Mouse (Mus musculus) liver, adult (tissue): ENCODE data around the gene Omp.

Source experiments
- GATA4 ChIP-seq: IDR thresholded peaks from 2 replicates; pipeline ENCODE4 v1.6.1; 2014; ENCODE audit warnings: mild to moderate bottlenecking, low read length; ENCODE audit not compliant: insufficient replicate concordance

Gene Omp

DNA sequence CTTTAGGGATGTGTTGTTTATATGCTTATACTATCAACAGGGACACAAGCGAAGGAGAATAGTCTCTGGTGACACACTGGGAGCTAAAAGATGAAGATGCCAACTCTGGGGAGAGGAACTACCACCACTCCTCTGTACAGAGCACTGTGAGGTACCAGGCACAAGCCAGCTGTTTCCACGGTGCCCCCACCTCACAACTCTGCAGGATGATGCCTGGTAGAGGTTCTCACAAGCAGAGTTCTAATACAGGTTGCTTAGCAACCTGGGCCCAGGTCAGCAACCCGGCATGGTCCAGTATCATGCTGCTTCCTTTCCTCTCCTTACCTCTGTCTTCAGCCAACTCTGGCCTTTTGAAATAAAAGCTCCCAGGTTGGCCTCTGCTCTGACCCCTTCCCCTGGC lies 7.7 kb downstream of the Omp start:
- TF ChIP-seq GATA4 = no peak

- no peak for TF ChIP-seq GATA4
These were observed 13.6 kb downstream of the Omp start for GRCm38 (mm10) chr7:98131751-98132150.

DNA sequence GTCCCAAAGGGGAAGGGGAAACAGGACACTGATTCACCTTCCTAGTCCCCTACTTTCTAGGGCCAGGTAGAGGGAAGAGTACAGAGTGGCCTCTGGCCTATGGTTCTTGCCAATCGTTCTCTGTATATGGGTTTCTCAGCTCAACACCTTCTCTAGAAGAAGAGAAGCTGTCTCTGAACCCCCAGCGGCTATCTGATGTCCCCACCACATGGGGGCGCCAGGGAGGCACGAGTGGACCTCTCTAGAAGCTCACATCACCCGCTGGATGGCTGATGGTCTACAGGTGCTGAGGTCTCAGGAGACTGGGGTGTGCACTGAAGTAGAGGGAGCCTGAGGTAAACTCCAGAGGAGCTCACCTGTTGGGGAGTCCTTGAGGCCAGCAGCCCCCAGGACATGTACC lies 19.8 kb downstream of the Omp start:
- no peak for TF ChIP-seq GATA4

DNA sequence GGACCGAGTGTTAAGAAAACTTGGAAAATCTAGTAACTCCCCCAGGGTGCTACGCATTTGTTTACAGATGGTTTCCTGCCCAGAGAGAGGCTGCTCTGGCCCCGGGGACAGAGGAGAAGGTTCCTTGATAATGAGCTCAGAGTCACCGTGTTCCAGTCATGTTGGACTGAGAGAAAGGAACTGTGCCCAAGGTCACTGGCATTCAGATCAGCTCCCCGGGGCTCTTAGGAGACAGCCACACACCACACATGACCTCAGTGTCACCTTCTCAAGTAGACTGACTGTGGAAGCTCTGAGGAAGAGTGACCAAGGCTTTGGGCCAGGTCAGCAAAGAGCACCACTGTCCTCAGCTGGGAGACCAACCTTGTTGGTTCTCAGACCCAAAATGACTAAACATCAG lies 20.6 kb downstream of the Omp start:
- peak; percentile 9; the same call in 1 of the 2 replicates for TF ChIP-seq GATA4

- TF ChIP-seq GATA4 = no peak
These were observed 23.6 kb downstream of the Omp start for GRCm38 (mm10) chr7:98121673-98122072.

DNA sequence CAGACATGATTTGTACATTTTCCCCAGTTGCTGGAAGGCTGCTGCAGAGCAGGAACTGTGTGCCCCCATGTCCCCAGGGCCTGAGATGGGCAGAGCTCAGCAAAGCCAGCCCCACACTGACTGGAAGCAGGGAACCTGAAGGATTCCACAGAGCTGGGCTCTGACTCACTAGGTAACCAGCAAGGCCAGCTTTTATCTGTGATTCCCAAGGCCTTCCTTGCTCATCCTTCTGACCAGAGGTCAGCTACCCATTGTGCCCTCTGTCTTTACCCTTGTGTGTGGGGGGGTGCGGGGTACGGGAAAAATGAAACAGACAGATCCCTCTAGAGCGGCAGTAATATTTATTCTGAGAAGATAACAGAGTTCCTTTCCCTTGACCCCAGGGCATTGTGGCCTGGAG lies 24.1 kb downstream of the Omp start:
- peak; percentile 17; the same call in 1 of the 2 replicates for TF ChIP-seq GATA4

DNA sequence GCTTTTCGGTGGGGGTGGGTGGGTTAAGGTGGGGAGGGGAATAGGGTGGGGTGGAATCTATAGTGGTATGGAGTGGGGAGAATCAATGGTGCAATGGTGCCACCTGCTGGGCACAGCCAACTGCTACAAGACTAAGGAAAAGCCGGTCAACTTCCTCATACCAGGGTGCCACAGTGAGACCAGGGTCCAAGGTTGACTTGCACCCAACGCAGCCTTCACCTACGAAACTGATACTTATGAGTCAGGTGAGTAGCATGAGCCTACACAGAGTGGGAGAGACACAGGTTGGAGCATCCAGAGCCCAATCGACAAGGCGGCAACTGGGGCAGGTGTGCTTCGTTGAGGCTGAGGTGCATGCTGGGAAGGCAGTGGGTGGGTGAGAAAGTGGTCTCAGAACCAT lies 25.0 kb downstream of the Omp start:
- TF ChIP-seq GATA4 = no peak

DNA sequence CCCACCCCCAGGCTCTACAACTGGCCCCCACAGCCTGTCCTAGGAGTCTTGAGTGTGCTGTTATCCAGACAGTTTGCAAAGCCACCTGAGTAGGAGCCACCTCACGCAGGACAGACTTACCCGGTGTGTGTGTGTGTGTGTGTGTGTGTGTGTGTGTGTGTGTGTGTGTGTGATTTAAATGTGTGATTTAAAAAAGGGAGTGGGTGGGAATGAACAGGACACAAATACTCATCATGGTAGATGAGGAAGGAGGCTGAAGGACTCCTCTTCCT lies 25.4 kb downstream of the Omp start:
- TF ChIP-seq GATA4 = no peak

DNA sequence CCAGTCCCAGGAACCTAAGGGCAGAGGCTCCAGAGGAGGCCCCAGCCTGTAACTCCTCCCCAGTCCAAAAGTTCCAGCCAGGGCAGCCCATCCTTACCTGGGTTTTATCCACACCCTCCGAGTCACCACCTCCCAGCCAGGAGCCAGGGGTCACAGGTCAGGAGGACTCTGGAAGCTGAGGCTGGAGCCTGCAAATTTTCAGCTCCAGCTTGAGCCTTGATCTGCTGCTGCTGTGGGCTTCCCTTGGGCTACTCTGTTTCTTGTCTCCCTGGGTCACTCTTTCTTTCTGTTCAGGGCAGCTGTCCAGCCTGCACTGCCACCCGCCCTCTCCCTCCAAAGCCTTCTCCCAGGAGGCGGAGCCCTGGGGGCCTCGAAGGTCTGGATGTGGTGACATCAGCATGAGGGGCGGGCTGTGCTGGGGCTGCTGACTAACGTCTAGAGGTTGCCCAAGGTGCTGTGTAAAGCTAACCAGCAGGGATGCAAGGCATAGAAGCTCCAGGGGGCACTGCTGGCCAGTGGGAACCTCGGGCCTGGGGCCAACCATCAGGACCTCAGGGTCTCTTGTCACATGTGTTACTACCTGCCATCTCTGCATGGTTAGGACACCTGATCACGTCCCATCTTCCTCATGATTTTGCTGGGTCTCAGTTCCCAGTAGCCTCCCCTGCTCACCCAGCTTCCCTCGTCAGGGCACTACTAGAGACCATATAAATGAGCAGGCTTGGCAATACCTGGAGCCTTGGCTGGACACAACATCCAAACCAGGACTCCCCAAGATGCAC lies 25.9 kb downstream of the Omp start, which contains the start of gene Myo7a:
Gene Myo7a, minus strand, starts transcription at position 346 of the 782 bp plus-strand sequence.
- TF ChIP-seq GATA4 = no peak

DNA sequence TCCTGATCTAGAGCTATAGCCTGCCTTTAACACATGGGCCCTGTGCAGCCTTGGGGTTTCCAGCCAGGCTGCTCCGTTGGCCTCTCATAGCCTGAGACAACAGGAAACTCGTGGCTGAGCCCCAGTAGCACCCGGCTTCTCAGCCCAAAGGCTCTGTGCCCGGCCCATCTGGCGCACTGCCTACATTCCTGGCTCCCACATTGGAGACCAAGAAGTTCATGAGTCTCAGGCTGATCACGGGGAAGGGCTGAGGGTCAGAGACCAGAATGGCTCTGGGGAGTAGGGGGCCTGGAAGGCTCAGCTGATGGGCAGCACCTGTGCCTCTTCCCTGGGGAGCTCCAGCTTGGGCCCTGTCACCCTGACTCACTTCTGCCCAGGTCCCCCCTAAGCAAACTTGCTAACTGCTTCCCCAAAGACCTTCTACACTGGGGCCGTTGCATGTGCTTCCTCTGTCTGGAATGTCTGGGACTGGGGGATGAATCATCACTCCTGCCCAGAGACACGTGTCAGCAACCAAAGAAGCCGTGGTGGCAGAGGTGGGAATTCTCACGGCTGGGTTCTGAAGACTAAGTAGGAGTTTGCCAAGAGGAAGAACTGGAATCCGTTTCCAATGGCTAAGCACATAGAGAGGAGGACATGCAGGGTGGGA lies 28.2 kb downstream of the Omp start:
- no peak for TF ChIP-seq GATA4

- TF ChIP-seq GATA4 = no peak
These were observed 30.6 kb downstream of the Omp start for GRCm38 (mm10) chr7:98114656-98115055.

- TF ChIP-seq GATA4 = no peak
These were observed 34.1 kb downstream of the Omp start for GRCm38 (mm10) chr7:98111233-98111632.

DNA sequence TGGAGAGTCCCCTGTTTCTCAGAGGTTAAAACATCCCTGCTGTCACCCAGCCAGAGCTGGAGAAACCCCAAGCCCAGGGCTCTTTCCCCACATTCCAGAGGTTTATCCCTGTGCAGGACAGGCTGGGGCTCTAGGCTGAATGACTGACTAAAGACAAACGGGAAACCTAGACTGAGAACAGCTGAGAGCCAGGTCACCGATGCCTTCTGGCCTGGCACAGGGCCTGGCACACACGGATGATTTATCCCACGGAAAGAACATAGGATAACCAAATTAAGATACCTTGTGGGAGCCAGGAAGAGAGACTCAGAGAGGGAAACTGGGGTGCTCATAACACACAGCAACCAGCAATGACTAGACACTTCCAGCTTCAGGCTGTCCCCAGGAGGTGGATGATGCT lies 35.5 kb downstream of the Omp start:
- no peak for TF ChIP-seq GATA4

DNA sequence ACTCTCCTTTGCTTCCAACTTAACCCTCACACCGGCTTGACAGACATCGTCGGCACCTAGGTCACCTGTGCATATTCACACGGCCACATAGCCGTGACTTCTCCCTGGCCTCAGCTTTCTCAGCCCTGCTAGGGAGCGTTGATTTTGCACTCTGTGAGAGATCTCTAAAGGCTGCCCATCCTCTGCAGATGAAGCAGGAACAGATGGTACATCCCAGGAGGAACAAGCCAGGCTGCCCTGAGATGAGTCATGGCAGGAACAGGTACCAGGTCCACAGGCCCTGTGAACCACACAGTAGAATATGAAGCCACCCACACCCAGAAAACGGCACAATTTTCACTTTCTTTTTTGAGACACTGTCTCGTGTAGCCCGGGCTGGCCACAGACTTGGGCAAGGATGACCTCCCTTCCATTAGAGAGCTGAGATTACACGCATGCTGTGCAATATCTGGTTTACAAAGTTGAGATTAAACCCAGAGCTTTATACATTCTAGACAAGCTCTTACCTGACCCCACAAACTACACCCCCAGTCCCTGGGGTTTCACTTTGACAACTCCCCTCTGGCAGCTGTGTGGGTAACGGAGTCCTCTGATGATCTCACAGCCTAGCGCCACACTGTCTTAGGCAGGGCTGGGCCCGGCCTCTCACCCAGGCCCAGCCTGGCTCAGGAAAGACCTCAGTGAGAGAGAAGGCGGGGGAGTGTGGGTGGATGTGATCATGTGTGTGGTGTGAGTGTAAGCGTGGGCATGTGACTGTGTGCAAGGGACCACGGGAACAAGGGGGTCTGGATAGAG lies 36.5 kb downstream of the Omp start:
- TF ChIP-seq GATA4 = no peak

GRCm38 (mm10) chr7:98106272-98106671 lies 39.0 kb downstream of the Omp start:
- TF ChIP-seq GATA4 = no peak
